Mouse (Mus musculus) bone marrow macrophage, adult 2 months (primary cell): ENCODE data around the gene Gramd1a. TPM values are rescaled to one million over a fixed set of nuclear protein-coding genes. Genes with fewer than 3 reads are reported as not detected.

ENCODE experiments used
- H3K27ac ChIP-seq: 2 replicates; pipeline ENCODE4 v1.5.1; 2012; ENCODE audit warnings: low read depth, low read length; ENCODE audit not compliant: insufficient read depth
- H3K4me1 ChIP-seq: 2 replicates; pipeline ENCODE4 v1.6.1; 2012; ENCODE audit warnings: low read length; ENCODE audit not compliant: control insufficient read depth, insufficient read depth
- H3K4me3 ChIP-seq: 2 replicates; pipeline ENCODE4 v1.5.1; 2012; ENCODE audit warnings: mild to moderate bottlenecking, low read length, moderate library complexity; ENCODE audit not compliant: insufficient read depth
- CTCF ChIP-seq: IDR thresholded peaks from 2 replicates; pipeline ENCODE4 v1.5.1; 2012; ENCODE audit warnings: low read depth, mild to moderate bottlenecking, low read length, moderate library complexity
- POLR2A ChIP-seq: IDR thresholded peaks from 2 replicates; pipeline ENCODE4 v1.6.1; 2012; ENCODE audit warnings: mild to moderate bottlenecking, low read depth, low read length, borderline replicate concordance
- polyA plus RNA-seq: library from polyadenylated mRNA; stranded (reverse); fragments of >200 nt; gene quantifications from 2 replicates; pipeline ENCODE4 v1.2.4, GENCODE M21; 2012; ENCODE audit not compliant: missing spikeins, insufficient read depth, insufficient read length

Gene Gramd1a
- polyA plus RNA-seq, 1 experiment: 99.3 TPM

DNA sequence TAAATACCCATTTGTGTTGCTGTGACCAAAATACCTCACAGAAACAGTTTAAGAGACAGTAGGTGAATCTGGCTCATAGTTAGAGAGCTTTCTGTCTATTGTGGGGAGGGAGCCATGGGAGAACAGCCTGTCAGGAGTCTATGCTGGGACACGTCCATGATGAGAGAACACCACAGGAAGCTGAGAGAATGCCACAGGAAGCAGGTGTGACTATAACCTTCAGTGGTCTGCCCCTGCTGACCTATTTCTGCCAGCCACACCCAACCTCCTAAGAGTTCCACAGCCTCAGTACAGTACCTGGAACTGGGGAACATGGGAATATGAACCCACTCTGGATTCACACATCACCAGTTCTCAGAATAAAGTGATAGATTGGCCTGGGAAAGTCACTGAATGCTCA lies 9.1 kb upstream of the Gramd1a start:
- TF ChIP-seq POLR2A (no peak), CTCF (no peak)
- H3K27ac ChIP-seq: no peak overlapping the region

GRCm38 (mm10) chr7:31163666-31164577 lies 8.2 kb upstream of the Gramd1a start:
- Histone ChIP-seq H3K4me1 (peaks cover 21% of the 10 kb centered on the region), H3K27ac (no peak overlapping the region)
- no peak for TF ChIP-seq POLR2A
- TF ChIP-seq CTCF: no peak

More for the DNA sequence above, 9.1 kb upstream of the Gramd1a start:
- H3K4me1 ChIP-seq: peaks cover 19% of the 10 kb centered on the region
- H3K4me3 ChIP-seq: no peak overlapping the region

DNA sequence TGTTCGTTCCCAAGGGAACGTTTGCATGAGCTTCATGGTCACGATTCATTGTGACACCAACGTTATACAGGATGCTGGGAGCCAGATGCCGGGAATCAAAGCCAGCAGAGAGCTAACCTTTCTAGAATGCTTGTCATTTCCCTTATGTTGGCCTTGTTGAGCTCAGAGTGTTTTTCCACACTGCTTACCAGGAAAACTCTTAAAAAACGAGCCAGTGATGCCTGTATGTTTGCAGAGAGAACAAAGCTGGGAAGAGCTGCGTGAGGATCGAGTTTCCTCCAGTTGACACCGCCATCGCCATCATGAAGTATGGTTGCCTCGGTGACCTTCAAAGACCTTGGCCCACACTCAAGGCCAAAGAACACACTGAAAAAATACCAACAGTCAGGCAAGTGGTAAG lies 6.6 kb upstream of the Gramd1a start:
- TF ChIP-seq POLR2A (no peak), CTCF (no peak)
- Histone ChIP-seq H3K4me3 (no peak overlapping the region), H3K4me1 (peaks cover 18% of the 10 kb centered on the region), H3K27ac (no peak overlapping the region)

More at GRCm38 (mm10) chr7:31163666-31164577, 8.2 kb upstream of the Gramd1a start:
- H3K4me3 ChIP-seq: no peak overlapping the region

DNA sequence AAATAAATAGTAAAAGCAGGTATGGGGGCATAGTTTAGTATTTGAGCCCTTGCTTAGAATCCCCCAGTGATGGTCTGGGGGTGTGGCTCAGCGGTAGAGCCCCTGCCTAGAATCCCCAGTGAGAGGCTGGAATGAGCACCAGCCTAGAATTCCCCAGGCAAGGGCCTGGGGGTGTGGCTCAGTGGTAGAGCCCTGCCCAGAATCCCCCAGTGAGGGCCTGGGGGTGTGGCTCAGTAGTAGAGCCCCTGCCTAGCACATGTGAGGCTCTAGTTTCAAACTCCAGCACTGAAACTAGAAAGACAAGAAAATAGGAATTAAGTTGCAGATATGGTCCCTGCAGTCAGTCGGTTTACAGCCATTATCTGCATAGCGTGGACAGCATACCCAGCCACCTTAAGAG lies 6.1 kb upstream of the Gramd1a start:
- no peak for TF ChIP-seq POLR2A
- no peak for TF ChIP-seq CTCF
- Histone ChIP-seq H3K4me3 (no peak overlapping the region), H3K4me1 (peaks cover 19% of the 10 kb centered on the region), H3K27ac (no peak overlapping the region)

- no peak overlapping the region for H3K27ac ChIP-seq
- TF ChIP-seq CTCF (no peak), POLR2A (no peak)
- H3K4me3 ChIP-seq: no peak overlapping the region
- peaks cover 25% of the 10 kb centered on the region for H3K4me1 ChIP-seq
Measured at GRCm38 (mm10) chr7:31161246-31161645, 5.5 kb upstream of the Gramd1a start.

- Histone ChIP-seq H3K27ac (no peak overlapping the region), H3K4me1 (peaks cover 28% of the 10 kb centered on the region), H3K4me3 (no peak overlapping the region)
- TF ChIP-seq CTCF (no peak), POLR2A (no peak)
Measured at GRCm38 (mm10) chr7:31160763-31161162, 5.1 kb upstream of the Gramd1a start.

- Histone ChIP-seq H3K4me1 (peaks cover 59% of the 10 kb centered on the region), H3K4me3 (no peak overlapping the region), H3K27ac (peak overlapping the region; percentile 69)
- TF ChIP-seq POLR2A (no peak), CTCF (peak; percentile 30; the same call in 1 of the 2 replicates)
Measured at GRCm38 (mm10) chr7:31156034-31156928, 585 bp upstream of the Gramd1a start.

DNA sequence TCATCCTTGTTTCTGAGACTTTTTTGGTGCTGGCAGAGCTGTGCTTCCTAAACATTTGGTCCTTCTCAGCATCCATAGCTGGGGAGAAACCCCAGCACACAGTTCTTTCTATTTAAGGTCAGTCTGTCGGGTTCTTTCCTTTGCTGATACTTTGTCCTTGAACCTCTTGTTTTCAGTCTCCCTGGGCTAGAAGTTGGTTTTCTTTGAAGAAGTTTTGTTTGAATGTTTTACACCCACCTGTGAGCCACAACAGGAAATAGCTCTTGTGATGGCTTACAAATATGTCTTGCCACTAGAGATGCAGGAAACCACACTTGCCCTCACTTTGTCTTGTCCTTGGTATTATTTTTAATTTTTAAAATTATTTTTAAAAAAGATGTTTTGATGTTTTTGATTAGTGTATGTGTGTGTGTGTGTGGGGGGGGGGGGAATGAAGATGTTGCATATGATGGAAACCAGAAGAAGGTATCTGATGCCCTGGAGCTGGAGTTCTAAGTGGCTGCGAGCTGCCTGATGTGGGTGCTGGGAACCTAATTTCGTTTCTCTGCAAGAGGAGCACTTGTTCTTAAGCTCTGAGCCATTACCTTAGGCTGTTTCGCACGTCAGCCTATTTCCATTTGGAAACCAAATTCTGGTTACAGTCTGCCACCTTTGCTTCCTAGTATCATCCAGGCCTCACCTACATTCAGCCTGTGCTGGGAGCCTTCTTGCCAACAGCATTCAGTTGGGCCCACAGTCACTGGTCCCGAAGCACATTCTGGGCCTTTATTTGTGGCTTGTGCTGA lies 2.0 kb downstream of the Gramd1a start:
- no peak overlapping the region for H3K27ac ChIP-seq

DNA sequence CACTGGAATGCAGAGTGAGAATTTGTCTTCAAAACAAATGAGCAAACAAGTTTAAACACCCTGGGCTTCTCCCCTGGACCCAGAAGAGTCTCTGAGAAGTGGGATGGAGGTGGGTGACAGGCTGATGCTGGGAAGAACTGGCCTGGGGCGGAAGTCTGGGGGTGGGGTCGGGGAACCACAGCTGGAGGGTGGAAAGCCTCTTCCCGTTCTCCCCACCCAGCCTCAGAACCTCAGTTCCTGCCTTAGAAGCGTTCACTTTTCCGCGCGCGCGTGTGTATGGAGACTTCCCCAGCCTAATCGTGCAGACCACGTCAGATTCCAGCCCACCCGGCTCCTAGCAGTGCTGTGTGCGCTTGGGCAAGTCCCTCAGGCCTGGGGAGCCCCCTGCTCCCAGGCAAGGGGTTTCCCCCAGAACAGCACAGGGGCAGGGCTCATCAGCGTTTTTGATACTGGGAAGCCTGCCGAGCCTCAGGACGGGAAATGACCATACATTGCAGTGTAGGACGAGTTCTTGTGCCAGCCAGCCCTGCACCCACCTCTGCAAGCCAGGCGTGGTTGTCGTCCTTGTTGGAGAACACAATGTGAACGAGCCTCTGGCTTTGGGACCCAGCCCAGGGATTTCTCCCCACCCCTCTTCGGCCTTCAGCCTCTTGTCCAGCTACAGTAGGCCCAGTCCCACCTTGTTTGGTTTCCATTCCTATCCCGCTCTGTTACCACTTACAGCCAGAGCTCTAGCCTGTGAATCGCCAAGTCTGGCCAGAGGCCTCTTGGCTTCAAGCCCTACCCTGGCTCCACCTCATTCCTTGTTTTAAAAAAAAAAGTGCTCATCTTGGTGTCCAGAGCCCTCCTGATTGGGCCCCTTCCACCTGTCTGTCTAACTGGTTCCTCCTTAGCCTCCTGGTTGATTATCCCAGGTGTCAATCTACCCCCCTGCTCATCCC lies 4.1 kb downstream of the Gramd1a start:
- Histone ChIP-seq H3K4me3 (peak overlapping the region; percentile 91), H3K27ac (peak overlapping the region; percentile 98), H3K4me1 (peaks cover 55% of the 10 kb centered on the region)
- TF ChIP-seq CTCF (no peak), POLR2A (no peak; the same call in 1 of the 2 replicates)

More for the DNA sequence above, 2.0 kb downstream of the Gramd1a start:
- H3K4me3 ChIP-seq: no peak overlapping the region
- H3K4me1 ChIP-seq: peaks cover 46% of the 10 kb centered on the region
- TF ChIP-seq CTCF (no peak), POLR2A (no peak)
